Mouse (Mus musculus) limb, embryonic 14.5 days (tissue): Measurements from ENCODE around the gene Tcf7l1. TPM values are rescaled to one million over a fixed set of nuclear protein-coding genes. Genes with fewer than 3 reads are reported as not detected.

Experiments used
- ATAC-seq: fragments of 200-750 bp; cut with Nextera tagmentation; 2 replicates; pipeline ENCODE4 v1.8.0; 2017; ENCODE audit warnings: low read depth, moderate number of reproducible peaks, moderate TSS enrichment; ENCODE audit not compliant: low FRiP score
- DNase-seq: peaks from one replicate; pipeline ENCODE4 v3.0.0-alpha.2; 2015; ENCODE audit warnings: low spot score
- H3K27ac ChIP-seq: fragments of 300-500 bp; sonication (generic); replicated peaks from 2 replicates; pipeline ENCODE4 v1.5.1; 2014; ENCODE audit warnings: low read depth, mild to moderate bottlenecking, low read length, moderate library complexity, mixed read lengths
- H3K27me3 ChIP-seq: fragments of 300-500 bp; sonication (generic); 2 replicates; pipeline ENCODE4 v1.6.1; 2014; ENCODE audit warnings: low read length, mixed read lengths; ENCODE audit not compliant: control insufficient read depth, insufficient read depth
- H3K36me3 ChIP-seq: fragments of 300-500 bp; sonication (generic); 2 replicates; pipeline ENCODE4 v1.6.1; 2014; ENCODE audit warnings: mild to moderate bottlenecking, low read length, moderate library complexity, mixed read lengths; ENCODE audit not compliant: control insufficient read depth, insufficient read depth
- H3K4me1 ChIP-seq: fragments of 300-500 bp; sonication (generic); 2 replicates; pipeline ENCODE4 v1.6.1; 2014; ENCODE audit warnings: antibody characterized with exemption, low read length, mixed read lengths; ENCODE audit not compliant: control insufficient read depth, insufficient read depth
- H3K4me2 ChIP-seq: fragments of 300-500 bp; sonication (generic); replicated peaks from 2 replicates; pipeline ENCODE4 v1.6.1; 2014; ENCODE audit warnings: low read depth, mild to moderate bottlenecking, low read length, moderate library complexity; ENCODE audit not compliant: severe bottlenecking
- H3K4me3 ChIP-seq: fragments of 300-500 bp; sonication (generic); replicated peaks from 2 replicates; pipeline ENCODE4 v1.5.1; 2014; ENCODE audit warnings: low read length
- H3K9ac ChIP-seq: fragments of 300-500 bp; sonication (generic); 2 replicates; pipeline ENCODE4 v1.6.1; 2014; ENCODE audit warnings: mild to moderate bottlenecking, low read depth, low read length, moderate library complexity; ENCODE audit not compliant: severe bottlenecking
- H3K9me3 ChIP-seq: fragments of 300-500 bp; sonication (generic); 2 replicates; pipeline ENCODE4 v1.6.1; 2016; ENCODE audit warnings: low read length; ENCODE audit not compliant: control insufficient read depth
- POLR2A ChIP-seq: fragments of 200-500 bp; IDR thresholded peaks from 2 replicates; pipeline ENCODE4 v1.8.0; 2012; ENCODE audit warnings: inconsistent platforms, mild to moderate bottlenecking, moderate library complexity, borderline replicate concordance; ENCODE audit not compliant: insufficient read depth, insufficient read length; ENCODE audit errors: extremely low read depth
- WGBS: fragments of 180-500 bp; shearing (Covaris S2); extraction: QIAGEN DNeasy Blood & Tissue Kit; methylation state at CpG from one replicate; pipeline ENCODE4 v1.1.7; 2014; 5-methylcytosine and 5-hydroxymethylcytosine counted together
- polyA plus RNA-seq, 2 experiments: library from polyadenylated mRNA; depleted of rRNA in 1 of 2; stranded (reverse) in 1 of 2; unstranded in 1 of 2; fragments of >200 nt; fragmentation: Nextera tagmentation in 1 of 2; extraction: Ambion mirVana in 1 of 2; gene quantifications; 2 replicates each; pipeline versions ENCODE4 v1.2.1 to v1.2.3; 2012 to 2014

Tcf7l1 gene
- polyA plus RNA-seq, 2 experiments: 47.9 to 78.1 TPM

DNA sequence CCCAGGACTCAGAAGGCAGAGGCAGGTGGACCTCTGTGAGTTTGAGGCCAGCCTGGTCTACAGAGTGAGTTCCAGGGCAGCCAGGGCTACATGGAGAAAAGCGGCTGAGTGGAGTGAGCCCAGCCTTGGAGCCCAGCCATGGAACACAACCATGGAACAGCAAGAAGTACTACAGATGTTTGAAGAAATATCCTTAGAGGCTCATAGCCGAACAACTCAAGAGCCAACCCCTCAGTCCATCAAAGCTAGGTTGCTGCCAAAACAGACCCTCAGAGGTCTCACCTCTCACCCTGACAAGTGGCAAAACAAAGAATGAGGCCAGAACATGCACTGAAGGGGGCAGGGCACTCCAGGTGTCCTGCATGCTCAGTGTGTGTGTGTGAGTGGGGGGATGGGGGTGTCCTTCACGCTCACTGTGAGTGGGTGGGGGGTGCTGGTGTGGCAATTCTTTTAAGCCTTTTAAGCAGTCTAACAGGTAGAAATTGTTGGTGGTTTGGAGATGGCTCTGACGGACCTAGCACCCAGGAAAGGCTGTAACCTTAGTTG lies 104.7 kb downstream of the Tcf7l1 start:
- Histone ChIP-seq H3K27ac (no peak overlapping the region), H3K4me1 (peaks cover 53% of the 10 kb centered on the region)

DNA sequence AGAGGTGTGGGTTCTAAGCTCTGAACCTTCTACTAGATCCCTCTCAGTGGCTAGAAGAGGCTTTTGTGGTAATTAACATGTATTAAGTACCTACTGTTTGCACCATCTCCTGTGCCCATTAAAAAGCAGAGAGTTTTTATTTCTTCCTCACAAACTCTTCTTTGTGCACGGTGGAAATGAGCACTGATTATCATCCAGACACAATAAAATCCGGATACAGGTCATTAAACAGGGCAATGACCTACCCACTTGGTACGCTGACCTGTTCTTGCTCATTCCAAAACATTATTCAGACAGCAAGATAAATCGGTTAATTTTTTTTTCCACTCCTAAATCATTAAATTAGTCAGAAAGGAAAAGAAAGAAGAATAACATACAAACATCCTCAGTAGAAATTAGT lies 106.8 kb downstream of the Tcf7l1 start:
- no peaks in the 10 kb centered on the region for H3K9me3 ChIP-seq
- H3K4me2 ChIP-seq: no peak overlapping the region
- peaks cover 67% of the 10 kb centered on the region for H3K4me1 ChIP-seq
- H3K27me3 ChIP-seq: no peaks in the 10 kb centered on the region
- H3K4me3 ChIP-seq: no peak overlapping the region
- WGBS: 42% methylated on average over 4 of the region's 4 CpGs
- no peak overlapping the region for H3K27ac ChIP-seq
- no peaks in the 10 kb centered on the region for H3K36me3 ChIP-seq
- TF ChIP-seq POLR2A: no peak
- ATAC-seq (no peak), DNase-seq (no peak)
- no peak overlapping the region for H3K9ac ChIP-seq

More for the DNA sequence above, 104.7 kb downstream of the Tcf7l1 start:
- Histone ChIP-seq H3K36me3 (no peaks in the 10 kb centered on the region), H3K4me2 (no peak overlapping the region), H3K9me3 (no peaks in the 10 kb centered on the region), H3K9ac (no peak overlapping the region), H3K27me3 (no peaks in the 10 kb centered on the region), H3K4me3 (no peak overlapping the region)
- no peak for DNase-seq
- no peak for TF ChIP-seq POLR2A
- ATAC-seq: 0 out of 2 replicates have a peak, but pooled peaks have one; percentile 31
- WGBS: 60% methylated on average over 4 of the region's 4 CpGs

DNA sequence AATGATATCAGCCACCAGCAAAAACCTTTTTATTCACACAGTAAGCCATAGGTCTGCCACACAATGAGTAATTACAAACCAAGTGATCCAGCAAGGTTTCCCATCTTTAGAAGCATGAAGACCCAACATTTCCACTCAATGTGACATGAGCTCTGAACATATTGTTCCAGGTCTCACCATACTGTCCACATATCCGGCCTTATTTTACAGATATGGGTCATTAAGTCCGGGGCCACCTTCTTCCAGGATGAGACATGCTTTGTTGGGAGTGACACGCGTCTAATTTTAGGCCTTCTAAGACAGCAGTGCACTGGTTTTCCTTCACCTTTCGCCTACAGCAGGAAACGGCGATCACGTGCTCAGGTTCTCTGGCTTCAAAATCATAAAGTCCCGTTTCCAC lies 108.1 kb downstream of the Tcf7l1 start:
- TF ChIP-seq POLR2A: no peak
- Histone ChIP-seq H3K36me3 (no peaks in the 10 kb centered on the region), H3K27me3 (no peaks in the 10 kb centered on the region), H3K9ac (no peak overlapping the region), H3K9me3 (no peaks in the 10 kb centered on the region), H3K27ac (no peak overlapping the region), H3K4me3 (no peak overlapping the region), H3K4me1 (peaks cover 76% of the 10 kb centered on the region), H3K4me2 (no peak overlapping the region; the same call in 1 of the 2 replicates)
- ATAC-seq: no peak
- DNase-seq: no peak
- 68% methylated on average over 9 of the region's 9 CpGs for WGBS

DNA sequence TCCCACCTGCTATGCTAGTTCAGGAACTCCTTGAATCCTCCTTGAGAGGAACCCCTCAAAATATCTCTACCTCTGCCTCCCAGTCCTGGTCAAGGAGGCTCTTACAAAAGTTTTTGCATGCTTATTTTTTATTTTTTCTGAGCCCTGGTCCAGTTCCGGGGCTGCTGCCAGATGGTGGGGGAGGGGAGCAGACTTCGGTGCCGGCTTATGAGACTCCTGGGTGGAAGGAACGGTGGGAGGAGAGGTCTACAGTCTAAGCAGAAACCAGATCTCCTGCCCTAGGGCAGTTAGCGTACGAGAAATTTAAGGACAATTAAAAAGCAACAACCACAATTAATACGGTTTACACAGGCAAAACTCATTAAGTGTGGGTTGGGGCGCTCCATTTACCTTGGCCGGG lies 110.4 kb downstream of the Tcf7l1 start:
- no peak for TF ChIP-seq POLR2A
- Histone ChIP-seq H3K36me3 (no peaks in the 10 kb centered on the region), H3K4me2 (peak overlapping the region; percentile 19), H3K27ac (peak overlapping the region; percentile 88), H3K9ac (no peak overlapping the region), H3K9me3 (no peaks in the 10 kb centered on the region), H3K4me1 (peaks cover 65% of the 10 kb centered on the region), H3K27me3 (no peaks in the 10 kb centered on the region), H3K4me3 (no peak overlapping the region)
- DNase-seq (no peak), ATAC-seq (no peak; the same call in 1 of the 2 replicates)
- WGBS: 10% methylated on average over 9 of the region's 9 CpGs

DNA sequence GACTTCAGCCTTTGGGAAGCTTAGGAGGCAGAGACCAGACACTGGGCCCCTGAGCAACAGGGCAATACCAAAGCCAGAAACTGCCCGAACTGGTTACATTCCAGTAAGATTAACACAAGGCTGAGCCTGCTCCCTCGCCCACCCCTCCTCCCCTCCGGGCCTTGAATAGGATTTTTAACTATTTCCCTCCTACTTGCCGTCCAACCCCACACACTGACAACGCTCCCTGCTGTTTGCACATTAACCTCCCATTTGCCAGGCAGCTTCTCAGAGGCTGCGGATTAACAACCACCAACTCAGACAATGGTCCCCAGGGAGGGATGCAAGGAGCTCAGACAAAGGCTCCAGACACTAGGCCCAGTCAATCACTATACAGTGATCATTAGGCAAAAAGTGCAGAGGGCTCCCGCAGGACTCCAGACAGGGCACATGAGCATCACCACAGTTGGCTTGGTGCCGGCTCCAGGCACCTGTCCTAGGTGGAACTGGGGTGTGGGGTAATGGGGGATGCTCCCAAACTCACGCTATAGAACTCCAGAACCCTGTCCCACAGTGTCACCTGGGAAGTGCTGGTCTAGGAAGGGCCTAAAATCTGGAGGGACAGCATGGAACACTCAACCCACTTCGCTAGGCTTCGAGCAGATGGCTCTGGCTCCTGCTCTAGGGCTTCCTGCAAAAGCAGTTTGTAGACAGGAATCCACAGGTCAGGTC lies 111.4 kb downstream of the Tcf7l1 start:
- 15% methylated on average over 11 of the region's 11 CpGs for WGBS
- no peak for TF ChIP-seq POLR2A
- Histone ChIP-seq H3K9me3 (no peaks in the 10 kb centered on the region), H3K36me3 (no peaks in the 10 kb centered on the region), H3K4me2 (peak overlapping the region; percentile 47), H3K9ac (peak overlapping the region; percentile 38), H3K4me3 (peak overlapping the region; percentile 27), H3K27ac (peak overlapping the region; percentile 88), H3K4me1 (peaks cover 68% of the 10 kb centered on the region), H3K27me3 (no peaks in the 10 kb centered on the region)
- DNase-seq (peak; percentile 83), ATAC-seq (peak; percentile 55)
